Mouse (Mus musculus) E14TG2a.4 (cell line): ENCODE data around the gene Anapc5.

Experiments used
- H3K27me3 ChIP-seq: 2 replicates; pipeline ENCODE4 v1.6.1; 2014; ENCODE audit warnings: low read length, control low read depth; ENCODE audit not compliant: insufficient read depth
- H3K36me3 ChIP-seq: 2 replicates; pipeline ENCODE4 v1.6.1; 2014; ENCODE audit warnings: low read length, control low read depth; ENCODE audit not compliant: insufficient read depth
- H3K4me1 ChIP-seq: replicated peaks from 2 replicates; pipeline ENCODE4 v1.6.1; 2014; ENCODE audit warnings: low read depth, low read length, control low read depth
- H3K4me3 ChIP-seq: replicated peaks from 2 replicates; pipeline ENCODE4 v1.5.1; 2014; ENCODE audit warnings: mild to moderate bottlenecking, low read length
- H3K9me3 ChIP-seq: 2 replicates; pipeline ENCODE4 v1.6.1; 2014; ENCODE audit warnings: low read length, control low read depth
- CTCF ChIP-seq: conservative IDR thresholded peaks from 2 replicates; pipeline ENCODE4 v1.5.1; 2014; ENCODE audit warnings: low read length
- NANOG ChIP-seq: IDR thresholded peaks from 2 replicates; pipeline ENCODE4 v1.6.1; 2014; ENCODE audit warnings: borderline replicate concordance, low read length, mixed read lengths
- POU5F1 ChIP-seq: IDR thresholded peaks from 2 replicates; pipeline ENCODE4 v1.6.1; 2014; ENCODE audit warnings: low read length, borderline replicate concordance

Anapc5 gene

DNA sequence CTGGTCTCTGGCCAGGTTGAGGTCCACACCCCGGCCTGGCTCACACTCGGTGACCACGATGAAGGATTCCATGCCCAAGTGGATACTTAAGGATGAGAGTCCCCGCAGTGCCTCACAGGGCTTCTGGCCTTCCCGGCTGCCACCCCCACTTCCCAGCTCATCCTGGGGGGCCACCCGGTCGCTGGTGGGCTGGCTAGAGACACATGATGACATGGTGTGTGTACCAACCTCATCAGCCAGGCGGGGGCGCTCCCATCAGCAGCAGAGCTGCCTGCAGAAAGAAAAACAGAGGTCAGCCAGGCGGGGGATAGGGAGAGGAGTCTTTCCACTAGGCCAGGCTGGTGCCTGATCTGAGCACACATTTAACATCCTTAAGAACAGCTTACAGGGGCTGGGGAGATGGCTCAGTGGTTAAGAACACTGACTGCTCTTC is 57.1 kb downstream of the Anapc5 start:
- Histone ChIP-seq H3K4me1 (peaks cover 65% of the 10 kb centered on the region), H3K4me3 (peak overlapping the region; percentile 70), H3K36me3 (peaks cover 15% of the 10 kb centered on the region), H3K9me3 (no peaks in the 10 kb centered on the region), H3K27me3 (no peaks in the 10 kb centered on the region)
- TF ChIP-seq POU5F1, result no peak
- peak; percentile 44 for TF ChIP-seq CTCF
- no peak for TF ChIP-seq NANOG

DNA sequence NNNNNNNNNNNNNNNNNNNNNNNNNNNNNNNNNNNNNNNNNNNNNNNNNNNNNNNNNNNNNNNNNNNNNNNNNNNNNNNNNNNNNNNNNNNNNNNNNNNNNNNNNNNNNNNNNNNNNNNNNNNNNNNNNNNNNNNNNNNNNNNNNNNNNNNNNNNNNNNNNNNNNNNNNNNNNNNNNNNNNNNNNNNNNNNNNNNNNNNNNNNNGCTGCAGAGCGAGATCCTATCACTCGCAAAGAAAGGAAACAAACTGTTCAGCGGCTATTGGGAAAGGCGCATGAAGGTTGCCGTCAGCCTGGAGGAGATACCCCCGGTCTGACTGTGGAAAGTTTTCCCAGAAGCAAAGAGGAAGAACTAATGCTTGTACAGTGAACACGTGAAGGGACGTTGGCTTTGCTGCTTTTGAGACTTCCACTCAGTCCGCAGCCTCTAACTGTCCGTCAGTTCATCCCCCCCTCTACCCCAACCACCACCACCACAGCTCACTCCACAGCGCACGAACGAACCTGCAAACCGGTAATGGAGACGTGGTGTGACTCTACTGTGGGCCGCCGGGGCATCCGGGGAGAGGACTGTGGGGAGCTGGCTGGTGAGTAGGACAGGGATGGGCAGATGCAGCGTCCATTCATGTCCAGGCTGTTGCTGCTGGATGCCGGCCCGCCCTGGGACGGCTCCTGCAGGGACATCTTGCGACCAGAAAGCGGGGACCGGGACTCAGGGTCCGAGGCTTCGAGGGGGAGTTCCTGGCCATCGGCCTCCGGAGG is 57.7 kb downstream of the Anapc5 start:
- Histone ChIP-seq H3K4me3 (peak overlapping the region; percentile 70), H3K9me3 (no peaks in the 10 kb centered on the region), H3K27me3 (no peaks in the 10 kb centered on the region), H3K4me1 (peaks cover 59% of the 10 kb centered on the region), H3K36me3 (peaks cover 21% of the 10 kb centered on the region)
- TF ChIP-seq NANOG (no peak), CTCF (no peak), POU5F1 (no peak)

DNA sequence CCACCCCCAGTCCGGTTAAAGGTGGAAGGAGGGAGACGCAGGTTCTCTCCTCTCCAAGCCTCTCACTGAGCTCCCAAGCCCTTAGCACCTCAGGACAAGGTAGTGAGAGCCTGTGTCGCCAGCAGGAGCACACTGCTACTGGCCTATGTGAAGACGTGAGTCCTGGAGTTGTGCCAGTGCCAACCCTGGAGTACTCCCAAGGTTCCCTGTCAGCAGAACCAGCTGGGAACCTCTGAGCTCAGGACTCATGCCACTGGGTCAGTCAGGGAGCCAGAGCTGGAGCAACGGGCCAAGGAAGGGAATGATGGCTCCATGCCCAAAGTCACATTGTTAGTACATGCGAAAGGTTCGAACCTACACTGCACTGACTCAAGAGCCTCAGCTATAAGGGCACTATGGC is 64.5 kb downstream of the Anapc5 start:
- no peaks in the 10 kb centered on the region for H3K27me3 ChIP-seq
- TF ChIP-seq CTCF (no peak), POU5F1 (no peak), NANOG (no peak)
- H3K9me3 ChIP-seq, result no peaks in the 10 kb centered on the region
- no peak overlapping the region for H3K4me3 ChIP-seq
- peaks cover 42% of the 10 kb centered on the region for H3K36me3 ChIP-seq
- H3K4me1 ChIP-seq, result peaks cover 44% of the 10 kb centered on the region

DNA sequence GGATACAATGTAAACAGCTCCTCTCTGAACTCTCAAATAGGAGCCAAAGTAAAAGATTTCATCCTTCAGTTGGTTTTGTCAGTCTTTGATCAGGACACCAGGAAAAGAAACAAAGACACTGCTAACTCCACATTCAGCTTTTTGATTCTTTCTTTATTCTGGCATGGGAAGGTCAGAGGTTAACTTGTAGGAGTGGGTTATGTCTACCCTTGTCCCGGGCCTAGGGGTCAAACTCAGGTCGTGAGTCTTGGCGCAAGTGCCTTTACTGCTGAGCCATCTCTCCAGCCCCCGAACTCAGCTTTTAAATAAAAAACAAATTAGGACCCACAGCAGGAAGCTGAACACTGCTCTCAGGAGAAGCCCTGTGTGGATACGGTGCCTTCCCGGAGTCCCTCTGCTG is 65.0 kb downstream of the Anapc5 start:
- Histone ChIP-seq H3K4me1 (peaks cover 44% of the 10 kb centered on the region), H3K9me3 (no peaks in the 10 kb centered on the region), H3K4me3 (no peak overlapping the region), H3K27me3 (no peaks in the 10 kb centered on the region), H3K36me3 (peaks cover 42% of the 10 kb centered on the region)
- TF ChIP-seq POU5F1 (no peak), NANOG (no peak; the same call in 1 of the 2 replicates), CTCF (no peak)

DNA sequence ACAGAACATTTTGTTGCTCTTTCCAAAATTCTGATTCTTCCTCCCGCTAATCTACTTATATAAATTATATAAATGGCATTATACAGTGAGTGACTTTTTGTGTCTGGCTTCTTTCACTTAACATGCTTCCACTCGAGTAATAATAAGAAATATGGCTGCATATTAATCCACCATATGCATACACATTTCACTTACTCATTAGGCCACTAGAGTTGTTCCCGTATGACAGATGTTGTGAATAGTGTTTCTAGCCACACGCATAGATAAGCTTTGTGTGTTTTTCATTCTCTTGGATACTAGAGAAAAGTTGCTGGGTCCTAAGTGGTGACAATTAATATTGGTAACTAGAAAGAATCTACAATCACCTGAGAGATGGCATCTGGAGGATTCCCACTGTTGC is 65.5 kb downstream of the Anapc5 start:
- Histone ChIP-seq H3K4me1 (peaks cover 40% of the 10 kb centered on the region), H3K27me3 (no peaks in the 10 kb centered on the region)
- TF ChIP-seq CTCF (no peak), NANOG (no peak), POU5F1 (no peak)

DNA sequence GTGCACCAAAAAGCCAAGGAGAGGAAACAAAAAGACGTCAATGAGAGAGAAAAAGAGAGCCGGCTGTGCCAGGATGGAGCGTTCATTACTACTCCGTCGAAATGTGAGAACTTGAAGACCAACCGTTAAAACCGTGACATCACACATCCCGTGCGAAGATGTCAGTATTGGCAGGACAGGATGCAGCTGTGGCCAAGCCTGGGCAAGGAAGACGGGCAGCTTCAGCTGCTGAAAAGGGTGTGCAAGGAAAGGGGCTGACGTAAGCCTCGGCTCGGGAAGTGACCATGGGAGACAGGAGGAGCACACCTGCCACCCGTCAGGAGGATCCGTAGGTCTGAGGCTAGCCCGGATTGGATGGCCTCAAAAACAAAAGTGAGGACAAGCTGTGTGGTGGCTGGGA is 66.7 kb downstream of the Anapc5 start:
- Histone ChIP-seq H3K27me3 (no peaks in the 10 kb centered on the region), H3K4me3 (no peak overlapping the region)
- TF ChIP-seq NANOG (no peak), CTCF (no peak), POU5F1 (no peak)

More for the DNA sequence above, 65.5 kb downstream of the Anapc5 start:
- H3K9me3 ChIP-seq, result no peaks in the 10 kb centered on the region
- no peak overlapping the region for H3K4me3 ChIP-seq
- H3K36me3 ChIP-seq, result peaks cover 42% of the 10 kb centered on the region

DNA sequence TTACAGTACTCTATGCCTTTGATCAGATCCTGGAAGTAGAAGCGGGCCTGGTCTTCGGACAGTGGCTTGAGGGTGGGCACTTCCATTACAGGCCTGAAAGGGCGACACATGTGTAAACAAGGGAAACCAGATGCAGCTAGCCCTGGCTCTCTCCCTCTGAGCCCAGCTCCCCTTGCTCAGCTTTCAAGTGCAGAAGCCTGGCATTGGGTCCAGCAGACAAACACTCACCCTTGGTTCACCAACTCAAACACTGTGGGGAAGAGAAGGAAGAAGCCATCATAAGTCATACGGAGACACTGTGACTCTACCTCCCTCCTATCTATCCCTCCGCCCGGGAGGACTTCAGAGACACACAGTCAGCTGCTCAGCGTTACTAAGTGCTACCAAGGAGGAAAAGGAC is 73.2 kb downstream of the Anapc5 start:
- Histone ChIP-seq H3K4me1 (peaks cover 26% of the 10 kb centered on the region), H3K4me3 (no peak overlapping the region), H3K9me3 (no peaks in the 10 kb centered on the region), H3K27me3 (no peaks in the 10 kb centered on the region), H3K36me3 (peaks cover 27% of the 10 kb centered on the region)
- TF ChIP-seq CTCF (no peak), POU5F1 (no peak), NANOG (no peak)

More for the DNA sequence above, 66.7 kb downstream of the Anapc5 start:
- H3K4me1 ChIP-seq, result peaks cover 39% of the 10 kb centered on the region
- H3K36me3 ChIP-seq, result peaks cover 38% of the 10 kb centered on the region
- H3K9me3 ChIP-seq, result no peaks in the 10 kb centered on the region

DNA sequence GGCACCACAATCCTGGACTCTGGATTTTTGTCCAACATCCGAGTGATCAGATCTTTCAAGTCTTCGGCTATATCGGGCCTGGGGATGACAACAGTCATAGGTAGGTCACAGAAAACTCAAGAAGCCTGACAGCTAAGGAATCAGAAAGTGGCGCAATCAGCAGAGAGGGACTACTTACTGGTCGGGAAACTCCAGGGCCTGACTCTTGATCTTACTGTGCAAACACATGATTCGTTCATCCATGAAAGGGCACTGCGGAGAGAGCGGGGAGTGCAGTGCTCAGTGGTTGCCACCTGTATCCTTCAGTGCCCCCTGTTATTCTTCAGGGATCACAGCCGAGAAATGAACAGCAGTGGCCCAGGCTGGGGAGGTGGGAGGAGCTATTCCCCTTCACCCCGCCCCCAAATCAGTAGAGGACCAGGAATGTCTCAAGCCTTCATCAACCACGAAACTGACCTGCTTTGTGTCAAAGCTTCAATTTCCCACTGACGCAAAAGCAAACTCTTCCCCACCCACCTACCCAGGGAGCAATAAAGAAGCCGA is 77.2 kb downstream of the Anapc5 start:
- TF ChIP-seq NANOG, result no peak
- no peak for TF ChIP-seq POU5F1
- TF ChIP-seq CTCF, result no peak
- peaks cover 18% of the 10 kb centered on the region for H3K4me1 ChIP-seq

More for the DNA sequence above, 77.2 kb downstream of the Anapc5 start:
- H3K9me3 ChIP-seq, result no peaks in the 10 kb centered on the region
- H3K36me3 ChIP-seq, result peaks cover 42% of the 10 kb centered on the region
- peak overlapping the region; percentile 63 for H3K4me3 ChIP-seq
- H3K27me3 ChIP-seq, result no peaks in the 10 kb centered on the region
